Mouse (Mus musculus): Measurements from ENCODE around the gene Hlcs.
A peak's percentile ranks its signal among the peaks of the same experiment; 100 is the strongest.

Gene Hlcs

GRCm38 (mm10) chr16:94088819-94089692 is 224.3 kb downstream of the Hlcs start:
- Histone ChIP-seq H3K27me3 (ENCODE audit: control insufficient read depth, insufficient read depth, low read length, poor library complexity, severe bottlenecking) (peaks cover 3% of the 10 kb centered on the region; the same call in 1 of the 2 replicates), H3K36me3 (ENCODE audit: control insufficient read depth, insufficient read depth, low read length, poor library complexity, severe bottlenecking) (no peaks in the 10 kb centered on the region)
- no peak for DNase-seq (ENCODE audit: low read depth, low spot score)

GRCm38 (mm10) chr16:94088226-94088748 is 225.1 kb downstream of the Hlcs start:
- DNase-seq (ENCODE audit: low read depth, low spot score) = no peak
- H3K27me3 ChIP-seq (ENCODE audit: control insufficient read depth, insufficient read depth, low read length, poor library complexity, severe bottlenecking) = peaks cover 3% of the 10 kb centered on the region; the same call in 1 of the 2 replicates
- no peaks in the 10 kb centered on the region for H3K36me3 ChIP-seq (ENCODE audit: control insufficient read depth, insufficient read depth, low read length, poor library complexity, severe bottlenecking)

- no peaks in the 10 kb centered on the region for H3K36me3 ChIP-seq (ENCODE audit: control insufficient read depth, insufficient read depth, low read length, poor library complexity, severe bottlenecking)
- peaks cover 3% of the 10 kb centered on the region; the same call in 1 of the 2 replicates for H3K27me3 ChIP-seq (ENCODE audit: control insufficient read depth, insufficient read depth, low read length, poor library complexity, severe bottlenecking)
- no peak for DNase-seq (ENCODE audit: low read depth, low spot score)
These were observed 225.7 kb downstream of the Hlcs start for GRCm38 (mm10) chr16:94087570-94088225.

- Histone ChIP-seq H3K27me3 (ENCODE audit: control insufficient read depth, insufficient read depth, low read length, poor library complexity, severe bottlenecking) (no peaks in the 10 kb centered on the region; the same call in 1 of the 2 replicates), H3K36me3 (ENCODE audit: control insufficient read depth, insufficient read depth, low read length, poor library complexity, severe bottlenecking) (no peaks in the 10 kb centered on the region)
- peak; percentile 31 for DNase-seq (ENCODE audit: low read depth, low spot score)
These were observed 226.4 kb downstream of the Hlcs start for GRCm38 (mm10) chr16:94086701-94087569.

- DNase-seq (ENCODE audit: low read depth, low spot score) = peak; percentile 15
- H3K36me3 ChIP-seq (ENCODE audit: control insufficient read depth, insufficient read depth, low read length, poor library complexity, severe bottlenecking) = no peaks in the 10 kb centered on the region
- H3K27me3 ChIP-seq (ENCODE audit: control insufficient read depth, insufficient read depth, low read length, poor library complexity, severe bottlenecking) = peaks cover 3% of the 10 kb centered on the region
These were observed 227.6 kb downstream of the Hlcs start for GRCm38 (mm10) chr16:94085603-94086285.

GRCm38 (mm10) chr16:94084711-94085602 is 228.4 kb downstream of the Hlcs start, which contains the start of gene Sim2:
TSS of gene Sim2 (plus strand) at chr16:94084931.
- H3K27me3 ChIP-seq (ENCODE audit: control insufficient read depth, insufficient read depth, low read length, poor library complexity, severe bottlenecking) = peaks cover 3% of the 10 kb centered on the region
- H3K36me3 ChIP-seq (ENCODE audit: control insufficient read depth, insufficient read depth, low read length, poor library complexity, severe bottlenecking) = no peaks in the 10 kb centered on the region
- DNase-seq (ENCODE audit: low read depth, low spot score) = peak; percentile 20

- peak; percentile 16 for DNase-seq (ENCODE audit: low read depth, low spot score)
These were observed 229.4 kb downstream of the Hlcs start for GRCm38 (mm10) chr16:94083848-94084525.

GRCm38 (mm10) chr16:94082960-94083847 is 230.2 kb downstream of the Hlcs start:
- no peaks in the 10 kb centered on the region for H3K36me3 ChIP-seq (ENCODE audit: control insufficient read depth, insufficient read depth, low read length, poor library complexity, severe bottlenecking)
- DNase-seq (ENCODE audit: low read depth, low spot score) = peak; percentile 15
- H3K27me3 ChIP-seq (ENCODE audit: control insufficient read depth, insufficient read depth, low read length, poor library complexity, severe bottlenecking) = peaks cover 8% of the 10 kb centered on the region

More at GRCm38 (mm10) chr16:94083848-94084525, 229.4 kb downstream of the Hlcs start:
- H3K27me3 ChIP-seq (ENCODE audit: control insufficient read depth, insufficient read depth, low read length, poor library complexity, severe bottlenecking) = peaks cover 3% of the 10 kb centered on the region
- no peaks in the 10 kb centered on the region for H3K36me3 ChIP-seq (ENCODE audit: control insufficient read depth, insufficient read depth, low read length, poor library complexity, severe bottlenecking)

GRCm38 (mm10) chr16:94081996-94082708 is 231.2 kb downstream of the Hlcs start:
- peaks cover 8% of the 10 kb centered on the region for H3K27me3 ChIP-seq (ENCODE audit: control insufficient read depth, insufficient read depth, low read length, poor library complexity, severe bottlenecking)
- H3K36me3 ChIP-seq (ENCODE audit: control insufficient read depth, insufficient read depth, low read length, poor library complexity, severe bottlenecking) = no peaks in the 10 kb centered on the region
- DNase-seq (ENCODE audit: low read depth, low spot score) = no peak

- DNase-seq (ENCODE audit: low read depth, low spot score) = no peak
- peaks cover 8% of the 10 kb centered on the region for H3K27me3 ChIP-seq (ENCODE audit: control insufficient read depth, insufficient read depth, low read length, poor library complexity, severe bottlenecking)
- H3K36me3 ChIP-seq (ENCODE audit: control insufficient read depth, insufficient read depth, low read length, poor library complexity, severe bottlenecking) = no peaks in the 10 kb centered on the region
These were observed 231.8 kb downstream of the Hlcs start for GRCm38 (mm10) chr16:94081596-94081995.

- Histone ChIP-seq H3K36me3 (ENCODE audit: control insufficient read depth, insufficient read depth, low read length, poor library complexity, severe bottlenecking) (no peaks in the 10 kb centered on the region), H3K27me3 (ENCODE audit: control insufficient read depth, insufficient read depth, low read length, poor library complexity, severe bottlenecking) (peaks cover 8% of the 10 kb centered on the region)
- DNase-seq (ENCODE audit: low read depth, low spot score) = no peak
These were observed 233.4 kb downstream of the Hlcs start for GRCm38 (mm10) chr16:94079856-94080555.

Measured in splenic B cell, adult 2 months (primary cell).